Mouse (Mus musculus) lung, postnatal 0 days (tissue): ENCODE data around the gene Twf1.

Experiments
- CTCF ChIP-seq: IDR thresholded peaks from 2 replicates; pipeline ENCODE4 v1.5.1; 2016; ENCODE audit warnings: antibody characterized with exemption, mild to moderate bottlenecking
- EP300 ChIP-seq: IDR thresholded peaks from 2 replicates; pipeline ENCODE4 v1.6.1; 2016; ENCODE audit warnings: antibody characterized with exemption, mild to moderate bottlenecking, control low read depth

DNA sequence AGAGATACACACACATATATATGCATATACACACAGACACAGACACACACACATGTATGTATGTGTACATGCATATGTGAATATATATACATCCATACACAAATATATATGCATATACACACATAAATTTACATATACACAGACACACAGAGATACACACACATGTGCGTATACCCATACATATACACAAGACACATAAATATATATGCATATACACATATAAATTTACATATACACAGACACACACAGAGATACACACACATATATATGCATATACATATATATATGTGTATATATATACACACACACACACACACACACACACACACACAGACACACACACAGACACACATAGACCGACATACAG is 38.8 kb upstream of the Twf1 start:
- TF ChIP-seq CTCF (no peak), EP300 (no peak)
